Mouse (Mus musculus): ENCODE measurements at regions not wholly inside any gene's neighbourhood (a gene's known extent, or its start where the extent isn't known, plus 50 kb on each side); places are given as distances from the start of the nearest gene placed in this dataset.
"Not testable (repeated sequence)": the region's sequence is repeated elsewhere in the genome, so short reads cannot be mapped to it uniquely, and the experiment has no call there.

- ATAC-seq (ENCODE audit: low TSS enrichment), result peak; percentile 99
Observed at GRCm38 (mm10) chr1:161621291-161621690, 126.8 kb downstream of the Tnfsf18 start.

GRCm38 (mm10) chr1:161614091-161614490, 119.6 kb downstream of the Tnfsf18 start:
- ATAC-seq (ENCODE audit: low TSS enrichment), result not testable (repeated sequence)

GRCm38 (mm10) chr1:161613658-161614057, 119.2 kb downstream of the Tnfsf18 start:
- not testable (repeated sequence) for ATAC-seq (ENCODE audit: low TSS enrichment)

DNA sequence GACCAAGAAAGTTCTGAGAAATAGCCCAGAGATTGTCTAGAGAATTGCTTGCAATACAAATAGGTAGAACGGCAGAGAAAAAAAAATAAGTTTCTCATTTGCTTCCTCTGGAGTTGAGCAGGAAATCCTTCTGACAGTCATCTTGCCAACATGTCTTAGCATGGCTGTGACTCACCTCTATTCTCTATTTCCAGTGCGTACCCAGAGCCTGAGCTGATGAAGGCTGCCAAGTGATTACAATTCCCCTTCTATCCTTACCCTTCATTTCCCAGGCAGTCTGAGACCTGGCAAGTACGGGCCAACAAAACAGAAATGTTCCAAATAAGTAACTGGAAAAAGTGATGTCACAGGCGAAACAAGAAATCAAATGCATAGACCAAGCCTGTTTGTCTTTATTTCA, 113.0 kb downstream of the Tnfsf18 start:
- ATAC-seq (ENCODE audit: low TSS enrichment), result peak; percentile 95

- peak; percentile 31; the same call in 1 of the 2 replicates for ATAC-seq (ENCODE audit: low TSS enrichment)
Observed at GRCm38 (mm10) chr1:161602150-161602549, 107.7 kb downstream of the Tnfsf18 start.

DNA sequence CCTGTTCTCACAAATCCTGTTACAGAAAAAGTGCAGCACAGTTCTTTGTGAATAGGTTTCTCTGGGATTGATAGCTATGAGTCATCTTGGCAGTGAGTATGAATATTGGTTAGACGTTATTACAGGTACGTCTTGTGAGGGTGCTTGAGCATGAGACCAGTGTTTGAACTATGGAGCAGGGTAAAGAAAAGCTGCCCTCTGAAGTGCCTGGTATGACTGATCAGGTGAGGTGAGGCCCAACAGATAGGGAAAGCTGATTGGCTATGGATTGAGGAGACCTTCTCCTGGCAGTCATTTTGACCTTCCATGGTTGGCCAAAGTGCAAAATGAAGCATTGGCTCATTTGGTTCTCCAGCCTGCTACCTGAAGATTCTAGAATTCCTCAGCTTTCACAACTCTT, 106.7 kb downstream of the Tnfsf18 start:
- ATAC-seq (ENCODE audit: low TSS enrichment), result no peak

DNA sequence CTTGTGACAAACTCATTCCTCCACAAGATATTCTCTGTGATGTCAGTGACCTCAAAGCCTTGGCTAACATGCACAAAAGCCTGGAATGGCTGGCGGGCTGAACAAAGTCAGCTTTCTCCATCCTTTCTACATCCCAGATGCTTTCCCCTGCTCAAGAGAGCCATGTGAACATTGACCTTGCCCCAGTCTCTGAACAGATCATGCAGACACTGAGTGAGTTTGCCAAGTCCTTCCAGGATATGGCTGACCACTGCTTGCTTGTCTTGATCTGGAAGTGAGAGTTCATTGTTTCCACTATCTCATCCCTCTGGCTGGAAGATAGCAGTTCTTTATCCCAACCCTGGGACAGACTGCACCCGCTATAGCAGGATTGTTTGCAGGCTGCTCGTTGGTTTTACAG, 103.7 kb downstream of the Tnfsf18 start:
- ATAC-seq (ENCODE audit: low TSS enrichment), result no peak

- no peak for ATAC-seq (ENCODE audit: low TSS enrichment)
Observed at GRCm38 (mm10) chr1:161576530-161576929, 82.1 kb downstream of the Tnfsf18 start.

- ATAC-seq (ENCODE audit: low TSS enrichment), result peak; percentile 50; the same call in 1 of the 2 replicates
Observed at GRCm38 (mm10) chr1:161575939-161576338, 81.5 kb downstream of the Tnfsf18 start.

GRCm38 (mm10) chr1:161575171-161575570, 80.7 kb downstream of the Tnfsf18 start:
- ATAC-seq (ENCODE audit: low TSS enrichment), result peak; percentile 57

GRCm38 (mm10) chr1:161570762-161571161, 76.3 kb downstream of the Tnfsf18 start:
- ATAC-seq (ENCODE audit: low TSS enrichment), result no peak

DNA sequence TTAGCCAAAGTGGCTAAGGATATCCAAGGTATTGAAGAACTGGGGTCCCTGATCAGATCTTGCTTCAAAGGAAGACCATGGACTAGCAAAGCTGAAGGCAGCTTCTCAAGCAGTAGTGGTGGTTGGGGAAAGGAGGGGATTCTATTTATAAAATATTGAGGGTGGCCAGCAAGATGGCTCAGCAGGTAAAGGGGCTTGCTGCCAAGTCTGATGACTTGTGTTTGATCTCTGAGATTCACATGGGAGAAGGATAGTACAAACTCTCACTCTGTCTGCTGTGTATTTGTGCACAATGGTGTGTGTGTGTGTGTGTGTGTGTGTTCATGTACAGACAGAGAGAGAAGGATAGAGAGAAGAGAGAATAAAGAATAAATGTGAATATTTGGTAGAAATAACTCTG, 73.4 kb downstream of the Tnfsf18 start:
- no peak for ATAC-seq (ENCODE audit: low TSS enrichment)

DNA sequence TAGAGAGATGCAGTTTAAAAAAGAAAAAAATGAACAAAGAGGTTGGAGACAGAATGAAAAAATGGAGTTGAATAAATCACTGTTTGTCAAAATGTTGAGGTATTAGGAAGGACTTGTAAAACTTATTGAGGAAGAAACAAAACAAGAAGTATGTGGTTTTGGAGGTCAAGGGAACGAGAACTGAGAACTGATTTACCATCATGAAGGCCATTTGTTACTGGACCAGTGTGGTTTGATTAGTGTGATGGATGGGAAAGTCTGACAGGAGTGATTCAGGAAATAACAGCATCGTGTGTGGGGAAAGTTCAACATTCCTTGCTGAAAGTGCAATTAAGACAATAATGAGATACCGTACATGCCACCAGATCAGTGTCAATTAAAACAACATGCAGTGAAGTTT, 65.9 kb downstream of the Tnfsf18 start:
- no peak for ATAC-seq (ENCODE audit: low TSS enrichment)

Measured in frontal cortex, adult (tissue).